26 mouse cellular contexts compared by ENCODE assay signal in the genomic region with DNA sequence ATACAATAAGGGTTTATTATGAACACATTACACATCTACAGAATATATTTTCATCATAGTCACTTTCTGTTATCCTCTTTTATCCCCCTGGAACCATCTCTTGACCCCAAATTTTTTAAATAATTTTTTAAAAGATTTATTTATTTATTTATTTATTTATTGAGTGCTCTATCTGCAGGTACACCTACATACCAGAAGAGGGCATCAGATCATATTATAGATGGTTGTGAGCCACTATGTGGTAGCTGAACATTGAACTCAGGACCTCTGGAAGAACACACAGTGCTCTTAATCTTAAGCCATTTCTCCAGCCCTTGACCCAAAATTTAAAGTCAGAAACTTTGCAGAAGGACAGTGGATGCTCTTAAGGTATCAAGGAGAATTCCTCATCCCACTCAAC. TPM values are rescaled to one million over a fixed set of nuclear protein-coding genes. Genes with fewer than 3 reads are reported as not detected.
DNase-seq lines count a peak whose midpoint lies in the region; ATAC-seq and TF ChIP-seq lines count a peak whose summit lies in the region.
"Had no signal": no experiment of that assay in that cellular context is flagged by ENCODE, and none has a peak within 500 bp of the region (broad histone marks: within the 10 kb centered on the region; RNA-seq: fewer than 3 reads in every experiment).

No protein-coding gene starts in this region.

- no peak overlapping the region for H3K27ac ChIP-seq in liver, adult 2 months (replicated peaks; ENCODE audit: insufficient read depth, low read depth, low read length)
- no peak overlapping the region for H3K27ac ChIP-seq in liver, embryonic 12.5 days
- H3K27ac ChIP-seq: embryonic facial prominence, embryonic 10.5 days; forebrain, embryonic 12.5 days; heart, embryonic 10.5 days; hindbrain, embryonic 10.5 days; lung, embryonic 15.5 days; macrophage; midbrain, embryonic 10.5 days; neural tube, embryonic 13.5 days had no signal

- no peak overlapping the region for H3K9ac ChIP-seq in liver, adult 2 months (ENCODE audit: low read depth, low read length)
- no peak overlapping the region for H3K9ac ChIP-seq in liver, embryonic 12.5 days
- H3K9ac ChIP-seq: forebrain, embryonic 12.5 days; lung, embryonic 15.5 days; neural tube, embryonic 13.5 days had no signal

- no peaks in the 10 kb centered on the region for H3K79me2 ChIP-seq in liver, adult 2 months (ENCODE audit: control insufficient read depth, insufficient read depth, low read length)

- no peaks in the 10 kb centered on the region for H3K27me3 ChIP-seq in liver, adult 2 months (ENCODE audit: control insufficient read depth, insufficient read depth, low read length)
- H3K27me3 ChIP-seq in liver, embryonic 12.5 days (replicated peaks): peaks cover 36% of the 10 kb centered on the region
- H3K27me3 ChIP-seq in E14TG2a.4 (ENCODE audit: insufficient read depth, low read length): peaks cover 7% of the 10 kb centered on the region
- H3K27me3 ChIP-seq: lung, embryonic 15.5 days had no signal

- H3K4me3 ChIP-seq in liver, adult 2 months (ENCODE audit: insufficient read depth, low read depth, low read length): no peak overlapping the region
- no peak overlapping the region for H3K4me3 ChIP-seq in liver, embryonic 12.5 days
- H3K4me3 ChIP-seq in E14TG2a.4 (replicated peaks; ENCODE audit: low read length): no peak overlapping the region
- H3K4me3 ChIP-seq: embryonic facial prominence, embryonic 10.5 days; forebrain, embryonic 12.5 days; heart, embryonic 10.5 days; hindbrain, embryonic 10.5 days; lung, embryonic 15.5 days; midbrain, embryonic 10.5 days; neural tube, embryonic 13.5 days had no signal

- peak; percentile 23 for DNase-seq in embryo, embryonic 10 days (ENCODE audit: low spot score)
- no peak for DNase-seq in embryo, embryonic 9.5 days (ENCODE audit: extremely low spot score)
- no peak for DNase-seq in liver, adult 2 months (ENCODE audit: extremely low read depth, low read depth, low spot score)
- peak; percentile 18 for DNase-seq in retina, postnatal 1 day
- DNase-seq in frontal cortex, postnatal 14 days (ENCODE audit: low spot score in 2 of 2): no peak
- DNase-seq in kidney, adult 9 months: no peak
- DNase-seq: adrenal gland, postnatal 14 days; cerebellum, adult 18-20 months; cerebellum, postnatal 36 days; gastrocnemius, postnatal 14 days; layer of hippocampus, postnatal 36 days; right cerebral cortex, postnatal 14 days; spleen, adult 18-20 months; thymus, adult 18-20 months; thymus, postnatal 4 days had no signal

- ATAC-seq in liver, embryonic 12.5 days: no peak

- 0 out of 2 replicates have a peak, but pooled peaks have one; percentile 10 for TF ChIP-seq CTCF in liver, adult 2 months (IDR thresholded peaks at IDR 0.05; ENCODE audit: low read depth, low read length)
- TF ChIP-seq CTCF in E14TG2a.4 (conservative IDR thresholded peaks at IDR 0.05; ENCODE audit: low read length): peak; percentile 20; the same call in 1 of the 2 replicates

- H3K9me3 ChIP-seq in liver, embryonic 12.5 days (replicated peaks): no peaks in the 10 kb centered on the region
- no peaks in the 10 kb centered on the region for H3K9me3 ChIP-seq in E14TG2a.4 (ENCODE audit: low read length)
- H3K9me3 ChIP-seq: embryonic facial prominence, embryonic 10.5 days; forebrain, embryonic 12.5 days; heart, embryonic 10.5 days; hindbrain, embryonic 10.5 days; lung, embryonic 15.5 days; midbrain, embryonic 10.5 days; neural tube, embryonic 13.5 days had no signal

- no peak for TF ChIP-seq POLR2A in liver, adult 2 months (IDR thresholded peaks at IDR 0.05; ENCODE audit: extremely low read depth, insufficient read depth, low read length)

- no peaks in the 10 kb centered on the region for H3K4me1 ChIP-seq in liver, adult 2 months (ENCODE audit: control insufficient read depth, insufficient read depth, low read length)
- peaks cover 10% of the 10 kb centered on the region for H3K4me1 ChIP-seq in liver, embryonic 12.5 days
- H3K4me1 ChIP-seq in E14TG2a.4 (replicated peaks; ENCODE audit: low read depth, low read length): peaks cover 27% of the 10 kb centered on the region

- H3K4me2 ChIP-seq in liver, embryonic 12.5 days: no peak overlapping the region
- H3K4me2 ChIP-seq: forebrain, embryonic 12.5 days; liver, embryonic 11.5 days; lung, embryonic 15.5 days; neural tube, embryonic 13.5 days had no signal

- H3K36me3 ChIP-seq in liver, adult 2 months (ENCODE audit: control insufficient read depth, insufficient read depth, low read length): no peaks in the 10 kb centered on the region
- H3K36me3 ChIP-seq in liver, embryonic 12.5 days: no peaks in the 10 kb centered on the region
- H3K36me3 ChIP-seq in E14TG2a.4 (ENCODE audit: insufficient read depth, low read length): no peaks in the 10 kb centered on the region
- H3K36me3 ChIP-seq: embryonic facial prominence, embryonic 10.5 days; forebrain, embryonic 12.5 days; heart, embryonic 10.5 days; hindbrain, embryonic 10.5 days; lung, embryonic 15.5 days; midbrain, embryonic 10.5 days; neural tube, embryonic 13.5 days had no signal

RNA-seq across cellular contexts. Expression of a gene that starts 4.2 kb away (rescaled TPM):
- 16.5 and 17.0 TPM in 2 replicates for total RNA-seq in liver, adult 2 months (2014; rRNA removed)
- polyA plus RNA-seq in liver, adult 2 months (2012; rRNA removed): 3.0 and 3.8 TPM in 2 replicates
- polyA plus RNA-seq in liver, embryonic 12.5 days (2016; fragmentation: Nextera tagmentation; extraction: Ambion mirVana): 3.6 TPM in 2 replicates

RNA-seq across cellular contexts. Expression of a gene that starts 7.4 kb away (rescaled TPM):
- total RNA-seq in liver, adult 2 months (2014; rRNA removed): 33.0 and 42.8 TPM in 2 replicates
- polyA plus RNA-seq in liver, adult 2 months (2012; rRNA removed): 18.4 and 22.3 TPM in 2 replicates
- polyA plus RNA-seq in liver, embryonic 12.5 days (2016; fragmentation: Nextera tagmentation; extraction: Ambion mirVana): 53.1 and 53.7 TPM in 2 replicates

Comparison
In these comparisons a context has a peak if more than half of its experiments do, and no peak if none do; other contexts are left out.
1. DNase-seq: peak in embryo, embryonic 10 days (single experiment) and retina, postnatal 1 day (single experiment); none in embryo, embryonic 9.5 days (single experiment), liver, adult 2 months (single experiment), frontal cortex, postnatal 14 days (0 of 2) and kidney, adult 9 months (single experiment).